Mouse (Mus musculus) hindlimb bud, embryonic 11.5 days (tissue): ENCODE data around the gene Foxn1.

Source experiments
- DNase-seq: peaks from one replicate; pipeline ENCODE4 v3.0.0-alpha.2; 2012; ENCODE audit warnings: low read depth, low spot score; ENCODE audit errors: extremely low spot score

Gene Foxn1

DNA sequence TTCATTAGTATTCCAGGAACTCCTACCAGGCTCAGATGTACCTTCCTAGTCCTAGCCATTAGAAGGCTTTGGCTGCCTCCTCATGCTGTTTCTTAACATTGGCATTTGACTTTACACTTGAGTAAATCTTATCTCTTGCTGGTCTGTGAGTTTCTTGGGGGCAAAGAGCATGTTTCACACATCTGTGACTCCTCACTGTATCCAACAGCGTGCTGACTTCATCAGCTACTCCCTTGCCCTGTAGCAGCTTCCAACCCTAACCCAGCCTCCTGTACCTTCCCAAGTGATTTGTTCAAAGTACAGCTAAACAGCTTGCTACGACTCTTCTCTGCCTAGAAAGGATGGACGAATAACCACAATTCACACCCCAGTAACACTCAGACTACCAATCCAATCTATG lies 15.1 kb upstream of the Foxn1 start:
- DNase-seq, result no peak

DNA sequence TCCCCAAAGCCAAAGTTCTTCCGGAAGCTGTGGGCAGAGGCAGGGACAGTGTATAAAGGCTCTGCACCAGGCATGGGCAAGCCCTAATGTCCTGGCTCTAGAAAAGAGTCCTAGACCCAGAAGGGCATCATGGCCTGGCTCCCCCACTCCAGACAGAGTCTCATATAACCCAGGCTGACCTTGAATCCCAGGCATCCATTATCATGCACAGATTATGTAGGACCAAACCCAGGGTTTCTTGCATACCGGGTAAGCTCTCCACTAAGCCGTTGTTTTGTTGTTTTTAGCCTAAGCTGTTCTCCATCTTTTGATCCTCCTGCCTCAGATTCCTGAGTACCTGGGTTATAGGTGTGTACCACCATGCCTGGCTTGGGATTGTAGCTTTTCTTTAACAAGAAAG lies 14.6 kb upstream of the Foxn1 start:
- DNase-seq, result no peak

DNA sequence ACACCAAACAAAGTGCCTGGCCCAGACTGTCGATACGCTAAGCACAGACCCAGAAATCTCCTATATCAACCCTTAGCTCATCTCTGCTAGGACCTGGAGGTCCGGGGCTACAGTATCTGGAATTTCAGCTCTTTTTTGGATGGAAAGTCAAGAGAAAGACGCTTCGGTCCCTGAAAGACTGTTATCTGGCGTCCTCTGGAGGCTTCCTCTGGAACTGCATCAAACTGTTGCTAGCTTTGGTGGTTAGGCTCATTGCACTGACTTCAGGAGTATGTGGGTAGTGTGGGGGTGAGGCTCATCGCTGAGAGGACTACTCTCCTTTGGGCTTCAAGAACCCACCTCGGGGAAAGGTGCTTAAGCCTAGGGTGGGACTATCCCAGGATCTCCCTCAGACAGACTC lies 13.3 kb upstream of the Foxn1 start:
- DNase-seq, result peak; percentile 63

DNA sequence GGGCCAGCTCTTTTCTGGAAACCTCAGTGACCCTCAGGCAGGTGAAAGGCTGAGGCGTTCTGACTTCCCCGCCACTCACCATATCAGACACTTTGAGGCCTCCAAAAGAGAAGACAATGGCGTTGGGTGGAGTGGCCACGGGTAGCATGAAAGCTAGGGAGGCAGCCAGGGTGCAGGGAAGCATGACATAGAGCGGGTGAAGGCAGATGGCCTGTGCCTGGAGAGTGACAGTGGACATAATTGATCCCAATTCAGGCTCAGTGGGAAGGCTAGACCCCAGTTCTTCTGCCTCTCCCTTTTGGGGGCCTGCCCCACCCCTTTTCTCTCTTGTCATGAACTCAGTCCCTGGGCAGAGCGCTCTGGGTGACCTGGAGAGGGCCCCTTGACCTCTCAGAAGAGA lies 11.9 kb upstream of the Foxn1 start:
- no peak for DNase-seq

DNA sequence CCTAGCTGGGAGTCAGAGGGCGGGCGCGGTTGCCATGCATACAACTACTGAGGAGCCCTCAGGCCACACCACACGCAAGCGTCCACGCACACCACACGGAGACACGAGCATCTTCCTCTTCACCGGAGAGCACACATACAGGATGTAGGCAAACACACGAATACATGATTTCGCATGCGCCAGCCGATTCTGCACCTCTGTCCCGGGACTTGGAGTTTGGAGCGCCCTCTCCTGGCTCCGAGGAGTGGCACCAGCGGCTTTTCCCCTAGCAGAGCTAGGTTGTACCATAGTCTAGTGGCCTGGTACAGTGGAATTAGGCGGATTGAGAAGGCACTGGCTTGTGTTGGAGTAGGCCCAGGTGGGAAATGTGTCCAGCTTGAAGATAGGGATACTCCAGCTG lies 11.0 kb upstream of the Foxn1 start:
- DNase-seq, result peak; percentile 44

DNA sequence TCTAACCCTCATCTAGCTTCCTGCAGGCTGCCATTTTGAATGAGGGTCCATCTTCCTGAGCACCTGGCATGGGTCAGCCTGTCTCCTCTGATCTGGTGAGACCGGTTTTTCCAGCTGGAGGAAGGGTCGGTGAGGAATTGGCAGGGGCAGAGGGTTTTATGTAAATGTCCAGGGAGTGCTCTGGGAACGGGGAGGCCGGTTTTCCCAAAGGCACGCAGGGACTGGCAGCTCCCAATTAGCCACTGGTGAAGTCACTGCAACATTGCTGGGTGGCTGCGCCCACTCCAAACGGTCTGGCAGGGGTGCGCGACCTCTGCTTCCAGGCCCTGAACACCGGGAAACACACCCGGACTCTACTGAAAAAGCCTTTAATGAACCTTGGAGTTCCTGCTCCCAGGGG lies 10.6 kb upstream of the Foxn1 start:
- no peak for DNase-seq

DNA sequence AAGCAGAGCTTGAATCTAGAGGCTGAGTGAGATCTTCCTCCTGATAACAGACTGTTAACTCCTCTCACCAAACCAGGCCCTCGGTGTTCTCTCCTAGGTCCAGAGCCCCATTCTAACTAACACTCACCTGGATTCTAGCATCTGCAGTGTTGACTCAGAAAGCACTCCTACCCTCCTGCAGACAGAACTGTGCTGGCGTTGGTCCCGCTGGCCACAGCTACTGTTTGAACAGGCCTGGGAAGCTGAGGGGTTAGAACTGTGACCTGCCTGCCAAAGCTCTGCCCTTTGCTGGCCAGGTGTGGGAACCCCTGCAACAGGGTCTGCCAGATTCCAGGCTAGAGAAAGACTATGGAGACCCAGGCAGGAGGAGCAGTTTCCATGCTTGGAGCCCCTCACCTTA lies 6.4 kb upstream of the Foxn1 start:
- no peak for DNase-seq

DNA sequence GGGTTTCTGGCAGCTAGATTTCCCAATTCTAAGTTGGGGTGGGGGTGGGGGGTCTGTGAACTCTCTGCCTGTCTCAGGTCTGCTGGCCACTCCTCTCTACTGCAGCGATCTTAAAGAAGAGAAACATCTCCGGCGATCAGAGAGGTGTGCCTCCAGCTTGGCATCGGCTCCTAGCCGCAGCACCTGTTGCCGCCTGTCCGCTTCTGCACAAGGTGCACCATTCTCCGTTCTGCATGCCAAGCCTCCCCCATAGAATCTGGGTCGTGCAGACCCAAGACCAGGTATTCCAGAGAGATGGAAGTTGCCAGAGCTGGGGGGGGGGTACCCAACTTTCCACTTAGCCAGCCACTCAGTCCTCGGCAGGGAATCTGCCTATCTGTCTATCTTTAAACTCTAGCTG lies 582 bp downstream of the Foxn1 start:
- no peak for DNase-seq

DNA sequence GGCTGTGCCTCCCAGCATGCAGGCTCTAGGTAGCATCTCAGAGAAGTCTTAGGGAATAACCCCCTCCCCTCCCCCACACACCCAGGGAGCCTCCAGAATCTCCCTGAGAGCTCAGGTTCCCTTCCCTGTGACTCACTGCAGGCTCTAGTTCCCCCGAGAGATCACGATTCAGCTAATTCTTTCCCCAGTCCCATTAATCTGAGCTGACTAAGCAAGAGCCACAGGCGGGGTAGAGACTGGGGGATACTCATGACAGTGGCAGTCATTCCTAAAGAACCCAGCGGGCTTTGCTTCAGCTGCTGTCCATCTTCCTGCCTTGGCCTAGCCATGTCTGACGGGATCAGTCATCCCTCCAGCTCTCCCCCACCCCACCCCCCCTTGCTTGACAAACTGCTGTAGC lies 3.7 kb downstream of the Foxn1 start:
- DNase-seq, result no peak

DNA sequence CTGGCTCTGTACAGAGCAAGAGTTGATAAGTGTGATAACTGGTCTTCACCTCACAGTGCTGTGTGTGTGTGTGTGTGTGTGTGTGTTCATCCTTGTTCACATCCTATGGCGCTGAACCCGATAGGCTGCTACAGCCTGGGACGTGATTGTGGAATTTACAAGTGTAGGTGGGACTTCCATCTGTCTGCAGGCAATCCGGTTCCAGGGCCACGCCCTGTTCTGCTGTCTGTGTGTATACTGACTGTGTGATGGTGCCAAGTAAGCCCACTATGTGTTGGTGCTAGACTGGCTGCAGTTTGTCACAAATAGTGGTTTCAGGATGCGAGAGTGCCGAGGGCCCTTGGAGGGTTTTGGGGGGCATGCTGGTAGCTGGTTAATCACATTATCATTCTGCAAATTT lies 4.1 kb downstream of the Foxn1 start:
- DNase-seq, result no peak

DNA sequence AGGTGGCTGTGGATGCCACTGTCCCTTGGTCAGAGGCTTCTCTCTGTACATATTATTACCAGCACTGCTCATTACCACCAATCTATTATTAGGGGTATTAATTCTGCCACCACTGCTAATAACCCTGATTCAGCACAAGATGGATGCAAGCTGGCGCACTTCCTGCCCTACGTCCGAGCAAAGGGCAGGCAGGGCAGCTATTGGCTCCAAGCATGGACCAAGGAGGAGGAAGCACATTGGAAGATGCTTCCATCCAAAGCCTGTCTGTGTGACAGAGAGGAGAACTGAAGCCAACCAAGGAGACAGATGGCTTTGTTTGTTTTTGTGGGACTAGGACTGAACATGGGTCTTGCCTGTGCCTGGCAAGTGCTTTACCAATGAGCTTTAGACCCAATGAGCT lies 5.4 kb downstream of the Foxn1 start:
- DNase-seq, result no peak

DNA sequence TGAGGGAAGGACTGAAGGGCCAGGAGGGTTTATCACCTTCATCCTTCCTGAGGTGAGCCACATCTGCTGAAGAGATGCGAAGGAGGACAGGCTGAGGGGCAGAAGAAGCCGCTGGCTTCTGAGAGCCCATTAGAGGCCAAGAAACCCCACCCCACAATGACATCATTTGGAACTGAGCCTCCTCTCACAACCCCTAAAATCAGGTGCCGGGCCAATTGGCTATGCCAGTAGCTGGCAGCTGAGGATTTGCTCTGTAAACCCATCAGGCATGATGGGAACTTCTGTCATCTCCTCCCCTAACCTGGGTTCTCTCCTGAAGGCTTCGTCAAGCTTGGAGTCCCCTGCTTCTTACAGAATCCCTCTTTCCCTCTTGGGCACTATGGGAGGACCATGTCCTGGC lies 6.0 kb downstream of the Foxn1 start:
- no peak for DNase-seq

DNA sequence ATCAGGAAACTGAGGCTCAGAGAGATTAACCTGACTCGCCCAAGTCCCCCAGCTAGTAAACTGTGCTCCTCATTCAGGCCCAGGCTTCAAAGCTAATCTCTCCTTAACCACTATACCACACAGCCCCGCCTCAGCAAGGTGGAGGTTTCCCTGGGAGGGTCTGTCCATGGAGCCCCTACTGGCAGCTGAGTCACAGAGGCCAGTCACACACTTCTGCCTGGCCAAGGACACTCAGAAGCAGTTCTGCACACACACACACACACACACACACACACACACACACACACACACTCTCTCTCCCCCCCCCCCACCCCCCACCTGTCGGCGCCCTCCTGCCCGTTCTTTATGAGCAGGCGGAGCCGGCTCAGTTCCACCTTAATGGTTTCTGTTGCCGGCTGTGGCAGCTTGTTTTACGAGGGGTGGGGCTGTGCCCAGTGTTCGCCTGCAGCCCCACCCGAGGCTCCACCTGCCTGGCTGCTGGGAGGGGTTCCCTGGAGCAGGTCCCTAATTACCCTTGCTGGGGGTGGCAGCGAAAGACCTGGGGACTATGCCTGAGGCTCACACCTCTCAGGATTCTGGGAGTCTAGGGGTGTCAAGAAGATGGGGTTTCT lies 8.7 kb downstream of the Foxn1 start:
- DNase-seq, result no peak

DNA sequence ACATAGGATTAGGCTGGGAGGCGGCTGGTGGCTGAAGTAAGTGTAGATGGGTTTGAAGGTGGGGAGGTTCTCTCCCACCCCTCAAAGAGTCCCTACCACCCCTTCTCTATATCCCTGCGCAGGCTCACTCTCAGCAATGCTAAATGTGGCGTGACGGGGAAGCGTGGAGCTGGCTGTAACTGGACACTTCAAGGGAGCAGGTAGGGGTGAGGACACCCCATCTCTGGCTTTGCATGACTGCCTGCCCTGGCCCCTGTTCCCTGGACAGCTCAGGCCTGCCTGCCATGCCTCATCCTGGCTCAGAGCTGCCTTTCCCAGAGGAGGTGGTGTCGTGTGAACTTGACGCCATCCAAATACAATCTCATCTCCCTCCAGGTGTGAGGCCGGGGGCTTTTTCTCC lies 12.2 kb downstream of the Foxn1 start:
- no peak for DNase-seq

DNA sequence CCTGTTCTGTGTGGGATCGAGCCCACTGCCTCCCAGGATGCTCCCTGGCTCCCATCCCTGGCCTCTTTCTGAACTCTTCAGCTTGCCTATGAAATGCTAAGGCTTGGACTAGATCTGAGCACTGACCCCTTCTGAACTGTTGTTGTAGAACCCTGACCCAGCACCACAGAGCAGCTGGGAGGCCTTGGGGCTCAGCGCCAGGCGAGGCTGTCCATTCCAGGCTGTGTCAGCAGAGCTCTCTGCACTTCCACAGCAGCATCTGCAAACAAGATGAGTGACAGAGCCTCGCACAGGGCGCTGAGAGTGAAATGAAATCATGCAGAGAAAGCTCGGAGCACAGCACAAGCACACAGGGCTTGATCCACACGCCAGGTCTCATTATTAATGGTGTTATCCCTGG lies 13.7 kb downstream of the Foxn1 start:
- DNase-seq, result no peak

DNA sequence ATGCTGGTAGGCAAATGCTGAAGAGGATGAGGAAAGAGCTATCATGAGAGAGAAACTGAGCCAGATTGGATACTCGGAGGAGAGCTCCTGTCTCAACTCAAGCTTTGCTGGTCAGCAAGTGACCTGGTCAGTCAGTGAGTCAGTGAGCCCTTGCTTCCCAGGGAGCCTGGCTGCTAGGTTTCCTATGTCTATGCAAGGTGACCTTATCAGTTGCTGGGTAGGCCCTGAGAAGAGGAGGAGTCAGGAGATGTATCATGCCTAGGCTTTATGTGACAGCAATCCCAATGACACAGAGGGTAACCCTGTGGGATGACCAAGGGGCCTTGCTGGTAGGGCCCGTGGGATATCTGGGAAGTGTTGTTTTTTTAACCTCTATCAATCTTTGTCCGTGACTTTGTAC lies 14.2 kb downstream of the Foxn1 start:
- no peak for DNase-seq

DNA sequence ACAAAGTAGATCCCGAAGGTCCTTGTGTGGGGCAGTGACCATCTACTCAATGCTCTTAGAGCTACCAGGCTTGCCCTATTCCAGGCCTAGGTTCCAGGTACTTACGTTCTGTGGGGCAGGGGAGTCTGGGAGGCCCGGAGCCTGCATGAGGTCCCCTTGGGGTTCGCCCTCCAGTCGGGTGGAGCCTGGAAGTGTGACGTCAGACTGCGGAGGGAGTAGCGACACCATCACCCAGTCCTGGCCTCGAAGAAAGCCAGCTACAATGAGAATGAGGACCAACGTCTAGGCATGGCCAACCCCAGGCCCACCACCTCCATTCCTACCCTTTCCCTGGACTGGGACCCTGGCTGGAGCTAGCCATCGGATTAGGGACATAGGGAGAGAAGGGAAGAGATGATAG lies 14.6 kb downstream of the Foxn1 start:
- no peak for DNase-seq

DNA sequence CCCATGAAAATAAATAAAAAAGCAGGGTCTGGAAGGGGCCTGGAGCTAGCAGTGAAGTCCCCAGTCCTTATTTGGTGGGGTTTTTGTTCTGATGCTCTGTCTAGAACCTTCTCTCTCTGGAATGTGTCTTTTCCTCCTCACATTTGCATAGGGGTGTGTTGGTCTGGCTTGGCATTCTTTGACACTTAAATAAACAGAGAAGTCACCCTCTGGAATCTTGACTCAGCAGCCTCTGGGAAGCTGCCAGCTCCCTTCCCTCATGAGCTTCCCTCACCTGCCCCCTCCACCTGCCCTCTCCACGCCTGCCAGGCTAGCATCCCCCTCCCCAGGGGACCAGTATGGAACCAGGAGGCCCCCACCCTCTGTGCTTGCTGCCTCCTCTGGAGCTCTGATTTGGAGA lies 16.0 kb downstream of the Foxn1 start:
- no peak for DNase-seq

DNA sequence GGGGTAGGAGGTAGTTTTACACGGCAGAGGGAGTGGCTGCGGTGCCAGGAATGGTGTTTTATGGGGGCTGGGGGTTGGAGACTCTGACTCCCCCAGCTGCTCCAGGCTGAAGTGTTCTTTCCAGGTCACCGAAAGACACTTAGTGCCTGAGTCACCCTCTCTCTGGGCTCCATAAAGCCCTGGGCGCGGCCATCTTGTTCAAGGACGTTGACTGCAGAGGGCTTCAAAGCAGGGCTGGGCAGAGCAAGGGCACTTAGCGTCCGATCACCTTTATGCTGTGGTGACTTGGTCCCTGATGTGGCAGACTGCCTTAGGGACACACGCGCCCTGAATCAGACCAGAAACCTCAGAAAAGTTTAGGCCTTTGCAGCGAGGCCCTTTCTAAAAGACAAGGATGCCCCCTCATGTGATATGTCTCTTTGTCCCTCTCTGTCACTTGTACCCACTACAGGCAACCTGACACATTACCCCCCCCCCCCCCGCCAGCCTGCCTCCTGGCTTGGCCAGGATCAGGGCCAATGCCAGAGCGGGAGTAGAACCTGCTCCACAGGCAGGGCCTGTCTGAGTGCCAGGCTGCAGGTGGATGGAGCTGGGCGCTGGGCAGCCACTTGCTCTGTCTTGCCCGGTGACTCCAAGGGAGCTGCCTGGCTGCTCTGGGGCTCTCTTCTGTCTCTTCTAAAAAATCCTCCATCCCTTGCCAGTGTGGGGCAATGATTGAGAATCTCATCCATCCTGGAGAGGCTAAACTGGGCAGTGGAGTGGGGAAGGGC lies 18.7 kb downstream of the Foxn1 start:
- DNase-seq, result no peak

DNA sequence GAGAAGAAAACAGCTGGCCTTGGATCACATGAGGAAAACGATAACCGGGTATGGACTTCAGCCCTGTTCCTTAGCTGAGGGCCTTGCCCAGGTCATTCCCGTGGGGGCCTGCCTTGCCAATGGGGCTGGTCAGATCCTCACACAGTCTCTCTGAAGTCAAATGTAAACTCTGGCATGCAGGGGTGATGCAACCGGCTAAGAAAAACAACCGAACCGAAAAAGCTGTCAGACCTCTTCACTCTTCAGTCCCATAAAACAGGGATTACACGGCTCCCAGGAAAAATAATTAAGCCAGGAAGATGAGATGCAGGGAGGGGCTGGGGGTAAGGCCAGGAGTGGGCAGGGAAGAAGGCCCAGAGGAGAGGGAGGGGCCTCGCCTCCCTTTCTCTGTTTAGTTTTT lies 22.3 kb downstream of the Foxn1 start:
- DNase-seq, result no peak

DNA sequence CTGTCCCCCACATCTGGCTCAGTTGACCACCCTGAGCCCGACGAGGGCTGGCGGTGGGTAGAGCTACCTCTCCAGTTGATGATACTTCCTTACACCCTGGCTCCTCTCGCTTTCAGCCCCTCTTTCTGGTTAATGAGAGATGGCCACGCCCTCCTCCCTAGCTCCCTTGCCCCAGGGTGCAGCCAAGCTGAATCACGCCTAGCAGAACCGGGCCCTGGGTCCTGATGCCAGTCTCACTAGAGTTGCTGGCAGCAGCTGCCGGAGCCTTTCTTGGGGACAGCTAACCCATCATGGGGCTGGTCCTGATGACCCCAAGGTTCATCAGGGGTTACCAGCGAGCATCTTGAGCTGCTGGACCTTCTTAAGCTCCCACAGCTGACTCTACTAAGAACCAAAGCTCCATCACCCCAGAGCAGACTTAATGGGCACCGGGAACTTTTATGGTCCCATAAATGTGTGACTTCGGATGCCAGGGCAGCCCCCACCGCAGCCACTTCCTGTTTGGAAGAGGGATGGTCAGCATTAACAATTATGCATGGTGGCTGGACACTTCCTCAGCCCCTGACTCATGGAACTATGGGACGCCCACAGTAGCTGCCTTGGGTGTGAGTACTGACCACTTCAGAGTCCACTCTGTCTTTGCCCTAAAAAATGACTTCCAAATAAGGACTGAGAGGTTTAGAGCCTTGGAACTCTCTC lies 22.9 kb downstream of the Foxn1 start:
- no peak for DNase-seq

DNA sequence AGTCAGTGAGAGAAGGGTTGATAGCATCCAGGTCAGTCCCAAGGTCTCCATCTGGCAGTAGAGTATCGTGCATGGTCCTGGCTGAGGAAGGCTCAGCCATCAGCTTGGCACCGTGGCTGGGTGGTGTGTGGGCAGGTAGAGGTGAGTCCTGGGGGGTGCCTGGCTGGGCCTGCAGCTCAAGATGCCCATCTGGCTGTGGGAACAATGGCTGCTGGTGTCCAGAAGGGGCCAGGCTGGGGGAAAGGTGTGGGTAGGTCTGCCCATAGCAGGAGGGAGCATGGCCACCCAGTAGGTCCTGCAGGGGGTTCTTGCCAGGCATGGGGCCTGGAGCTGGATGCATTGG lies 25.6 kb downstream of the Foxn1 start:
- no peak for DNase-seq
